Mouse (Mus musculus) lung, postnatal 0 days (tissue): ENCODE measurements around the gene Ccdc194.

Experiments used
- CTCF ChIP-seq: IDR thresholded peaks from 2 replicates; pipeline ENCODE4 v1.5.1; 2016; ENCODE audit warnings: antibody characterized with exemption, mild to moderate bottlenecking
- EP300 ChIP-seq: IDR thresholded peaks from 2 replicates; pipeline ENCODE4 v1.6.1; 2016; ENCODE audit warnings: antibody characterized with exemption, mild to moderate bottlenecking, control low read depth

GRCm38 (mm10) chr8:71562751-71563150 is 37.2 kb upstream of the Ccdc194 start:
- TF ChIP-seq EP300, result no peak
- peak; percentile 95 for TF ChIP-seq CTCF
